Mouse (Mus musculus) CH12.LX (cell line): ENCODE measurements around the gene Med29. TPM values are rescaled to one million over a fixed set of nuclear protein-coding genes. Genes with fewer than 3 reads are reported as not detected.
A peak's percentile ranks its signal among the peaks of the same experiment; 100 is the strongest.

ENCODE experiments used
- DNase-seq: peaks from one replicate; pipeline ENCODE4 v3.0.0-alpha.2; 2013; ENCODE audit errors: extremely low read depth
- H3K27ac ChIP-seq: 2 replicates; pipeline ENCODE4 v1.5.1; 2012; ENCODE audit warnings: low read depth, mild to moderate bottlenecking, control low read depth, moderate library complexity; ENCODE audit not compliant: insufficient read depth
- H3K27me3 ChIP-seq: replicated peaks from 2 replicates; pipeline ENCODE3; 2012; ENCODE audit warnings: inconsistent platforms
- H3K36me3 ChIP-seq, 2 experiments: replicated peaks in 1 of 2; 2 replicates each; pipeline versions ENCODE3 to v1.6.1; 2012; ENCODE audit warnings: inconsistent platforms in 1 of 2, low read length in 1 of 2, mild to moderate bottlenecking in 1 of 2, mixed read lengths in 1 of 2, moderate library complexity in 1 of 2; ENCODE audit not compliant: control insufficient read depth in 1 of 2, insufficient read depth in 1 of 2
- H3K4me1 ChIP-seq, 2 experiments: 2 replicates each; pipeline ENCODE4 v1.6.1; 2012; ENCODE audit warnings: inconsistent platforms in 1 of 2, moderate library complexity in 1 of 2; ENCODE audit not compliant: insufficient read depth in 2 of 2, control insufficient read depth in 1 of 2
- H3K4me2 ChIP-seq: 2 replicates; pipeline ENCODE4 v1.6.1; 2012; ENCODE audit warnings: low read depth, mild to moderate bottlenecking, control low read depth; ENCODE audit not compliant: poor library complexity, insufficient read depth, severe bottlenecking
- H3K4me3 ChIP-seq, 3 experiments: fragments of 150-350 bp in 1 of 3; sonication (generic) in 1 of 3; replicated peaks in 1 of 3; 2 replicates each; pipeline versions ENCODE3 to v1.5.1; 2011 to 2012; ENCODE audit warnings: low read depth in 2 of 3, low read length in 2 of 3, mild to moderate bottlenecking in 2 of 3, moderate library complexity in 2 of 3, control low read depth in 1 of 3, improper control_type of control experiment in 1 of 3, inconsistent platforms in 1 of 3, mixed read lengths in 1 of 3; ENCODE audit not compliant: poor library complexity in 1 of 3
- H3K79me2 ChIP-seq: replicated peaks from 2 replicates; pipeline ENCODE4 v1.6.1; 2012; ENCODE audit warnings: mild to moderate bottlenecking, moderate library complexity; ENCODE audit not compliant: control insufficient read depth, poor library complexity, insufficient read depth, severe bottlenecking; ENCODE audit errors: extremely low read depth
- H3K9ac ChIP-seq: 2 replicates; pipeline ENCODE4 v1.6.1; 2012; ENCODE audit warnings: low read depth, mild to moderate bottlenecking, control low read depth, moderate library complexity; ENCODE audit not compliant: insufficient read depth
- H3K9me3 ChIP-seq: replicated peaks from 2 replicates; pipeline ENCODE3; 2012; ENCODE audit warnings: low read length, inconsistent platforms, mixed read lengths
- BHLHE40 ChIP-seq: IDR thresholded peaks from 2 replicates; pipeline ENCODE4 v1.6.1; 2011; ENCODE audit warnings: mild to moderate bottlenecking, low read depth, low read length, improper control_type of control experiment
- CHD2 ChIP-seq: IDR thresholded peaks from 2 replicates; pipeline ENCODE4 v1.6.1; 2011; ENCODE audit warnings: low read length, improper control_type of control experiment
- EP300 ChIP-seq: IDR thresholded peaks from 2 replicates; pipeline ENCODE4 v1.6.1; 2011; ENCODE audit warnings: low read length, improper control_type of control experiment
- ETS1 ChIP-seq: conservative IDR thresholded peaks from 2 replicates; pipeline ENCODE4 v1.6.1; 2012; ENCODE audit warnings: low read depth, mild to moderate bottlenecking, inconsistent platforms, low read length, improper control_type of control experiment, moderate library complexity
- GABPA ChIP-seq: IDR thresholded peaks from 2 replicates; pipeline ENCODE4 v1.6.1; 2012; ENCODE audit warnings: low read depth, low read length, improper control_type of control experiment, inconsistent platforms; ENCODE audit not compliant: insufficient replicate concordance
- IRF4 ChIP-seq: IDR thresholded peaks from 2 replicates; pipeline ENCODE4 v1.6.1; 2014; ENCODE audit warnings: low read depth, mild to moderate bottlenecking, inconsistent platforms, low read length, improper control_type of control experiment
- MAX ChIP-seq: IDR thresholded peaks from 2 replicates; pipeline ENCODE4 v1.6.1; 2011; ENCODE audit warnings: low read length, improper control_type of control experiment
- MEF2A ChIP-seq: IDR thresholded peaks from 2 replicates; pipeline ENCODE4 v1.6.1; 2014; ENCODE audit warnings: low read depth, mild to moderate bottlenecking, inconsistent platforms, low read length, improper control_type of control experiment, borderline replicate concordance
- MXI1 ChIP-seq: IDR thresholded peaks from 2 replicates; pipeline ENCODE4 v1.6.1; 2011; ENCODE audit warnings: mild to moderate bottlenecking, low read depth, low read length, improper control_type of control experiment
- NELFE ChIP-seq: IDR thresholded peaks from 2 replicates; pipeline ENCODE4 v1.6.1; 2011; ENCODE audit warnings: low read depth, low read length, improper control_type of control experiment
- POLR2A ChIP-seq: IDR thresholded peaks from 2 replicates; pipeline ENCODE4 v1.6.1; 2011; ENCODE audit warnings: low read depth, mild to moderate bottlenecking, improper control_type of control experiment, low read length
- UBTF ChIP-seq: IDR thresholded peaks from 2 replicates; pipeline ENCODE4 v1.6.1; 2012; ENCODE audit warnings: low read depth, mild to moderate bottlenecking, inconsistent platforms, low read length, improper control_type of control experiment, moderate library complexity
- USF1 ChIP-seq: IDR thresholded peaks from 2 replicates; pipeline ENCODE4 v1.6.1; 2014; ENCODE audit warnings: low read depth, mild to moderate bottlenecking, inconsistent platforms, low read length, improper control_type of control experiment
- ZMIZ1 ChIP-seq: IDR thresholded peaks from 2 replicates; pipeline ENCODE4 v1.6.1; 2012; ENCODE audit warnings: low read depth, mild to moderate bottlenecking, inconsistent platforms, low read length, improper control_type of control experiment
- dilution Hi-C: fragments of 300-500 bp; cut with MboI; formaldehyde crosslinking; loops from 2 replicates; pipeline ENCODE4 v1.14.3; 2020; ENCODE audit warnings: low sequenced_read_pairs; ENCODE audit not compliant: extremely low pct_unique_long_range_greater_than_20kb, extremely low pct_ligation_motif_present
- in situ Hi-C: fragments of 300-500 bp; cut with MboI; formaldehyde crosslinking; loops from 3 replicates; pipeline ENCODE4 v1.14.3; 2019; ENCODE audit warnings: low sequenced_read_pairs, low pct_ligation_motif_present, low pct_unique_long_range_greater_than_20kb, mixed read lengths
- polyA plus RNA-seq: library from polyadenylated mRNA; unstranded; fragments of >175 nt; gene quantifications from 2 replicates; pipeline ENCODE4 v1.2.1, GENCODE M21; 2012; ENCODE audit warnings: low read depth; ENCODE audit not compliant: insufficient read length
- total RNA-seq, 2 experiments: library from RNA; depleted of rRNA; stranded (reverse); fragments of 300-350 nt in 1 of 2; fragments of >200 nt in 1 of 2; gene quantifications; 2 replicates each; pipeline ENCODE4 v1.2.3; 2012 to 2014

The Med29 gene
- total and polyA plus RNA-seq, 3 experiments: 19.8 to 26.9 (median 23.5) TPM

- Histone ChIP-seq H3K9ac (peak overlapping the region; percentile 80), H3K27ac (peak overlapping the region; percentile 34; the same call in 1 of the 2 replicates), H3K79me2 (peaks cover 27% of the 10 kb centered on the region), H3K4me3 (peak overlapping the region; percentile 75 to 87 (median 84)), H3K9me3 (no peaks in the 10 kb centered on the region), H3K36me3 (peaks cover 9 to 17% of the 10 kb centered on the region in 2 experiments), H3K4me1 (peaks cover 8 to 62% of the 10 kb centered on the region in 2 experiments), H3K4me2 (peak overlapping the region; percentile 72), H3K27me3 (no peaks in the 10 kb centered on the region)
- no peak for TF ChIP-seq NELFE
- TF ChIP-seq BHLHE40: no peak
- no peak for TF ChIP-seq MEF2A
- no peak for TF ChIP-seq ETS1
- no peak for TF ChIP-seq CHD2
- TF ChIP-seq IRF4: no peak
- no peak for TF ChIP-seq MAX
- no peak for TF ChIP-seq UBTF
- no peak for TF ChIP-seq GABPA
- TF ChIP-seq ZMIZ1: no peak
- TF ChIP-seq USF1: no peak
- no peak for TF ChIP-seq MXI1
- in situ Hi-C loops (no loop called here), dilution Hi-C loops (no loop called here)
- DNase-seq: no peak
These were observed 15.1 kb downstream of the Med29 start for GRCm38 (mm10) chr7:28377190-28378065.

DNA sequence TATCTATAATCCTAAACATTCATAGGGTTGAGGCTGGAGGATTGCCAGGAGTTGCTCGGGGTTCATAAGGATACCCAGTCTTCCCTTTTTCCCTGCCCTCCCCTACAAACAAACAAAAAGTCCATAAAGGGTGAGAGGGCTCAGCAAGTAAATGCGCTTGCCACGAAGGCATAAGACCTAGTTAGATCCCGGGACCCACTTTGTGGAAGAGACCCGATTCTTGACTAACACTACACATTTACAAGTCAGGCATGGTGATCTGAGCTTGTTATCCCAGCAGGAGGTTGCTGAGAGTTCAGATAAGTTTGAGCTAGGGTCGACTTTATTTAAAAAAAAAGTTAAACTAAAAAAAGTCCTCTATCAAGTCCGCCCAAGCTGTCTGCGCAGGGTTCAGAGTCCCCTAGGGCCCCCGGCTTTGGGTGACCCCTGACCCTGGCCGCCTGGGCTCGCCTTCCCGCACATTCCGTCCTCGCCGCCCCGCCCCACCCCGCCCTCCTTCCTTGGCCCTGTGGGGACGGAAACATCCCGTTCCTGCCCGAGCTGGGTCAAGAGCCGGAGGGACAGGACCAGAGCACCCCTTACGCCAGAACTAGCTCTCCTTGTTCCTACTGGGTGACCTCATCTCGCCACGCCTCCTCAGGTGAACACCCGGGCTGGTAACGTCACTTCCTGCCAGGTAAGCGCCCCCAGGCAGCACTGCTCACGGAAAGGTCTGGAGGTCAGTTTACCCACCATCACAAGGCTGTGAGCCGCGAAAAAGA lies 16.3 kb downstream of the Med29 start:
- H3K4me1 ChIP-seq: peaks cover 4 to 56% of the 10 kb centered on the region in 2 experiments
- H3K4me3 ChIP-seq: peak overlapping the region; percentile 21 to 57 (median 26)
- H3K9ac ChIP-seq: peak overlapping the region; percentile 59
- no peak for DNase-seq
- H3K27me3 ChIP-seq: no peaks in the 10 kb centered on the region
- TF ChIP-seq POLR2A: peak; percentile 10; the same call in 1 of the 2 replicates
- no peak for TF ChIP-seq GABPA
- no peak for TF ChIP-seq EP300
- TF ChIP-seq ZMIZ1: no peak
- no peak overlapping the region; the same call in 1 of the 2 replicates for H3K27ac ChIP-seq
- H3K79me2 ChIP-seq: peaks cover 27% of the 10 kb centered on the region
- dilution Hi-C loops: no loop called here
- H3K9me3 ChIP-seq: no peaks in the 10 kb centered on the region
- in situ Hi-C loops: no loop called here
- peak overlapping the region; percentile 74 for H3K4me2 ChIP-seq
- H3K36me3 ChIP-seq: peaks cover 9 to 17% of the 10 kb centered on the region in 2 experiments
